Mouse (Mus musculus) mouse trophoblast stem cell (cell line): Measurements from ENCODE around the gene Appbp2.

Experiments
- in situ Hi-C, 2 experiments: fragments of 300-500 bp; cut with MseI, MboI; formaldehyde crosslinking; loops; 2 replicates in 1 of 2; 3 replicates in 1 of 2; pipeline ENCODE4 v1.15.1; 2025

Gene Appbp2

GRCm38 (mm10) chr11:85234990-85235841, at the start of gene Appbp2:
TSS of gene Appbp2 (minus strand) at chr11:85235130.
- in situ Hi-C loops: no loop called here

- in situ Hi-C loops: no loop called here
Observed at GRCm38 (mm10) chr11:85281219-85281878, 46.4 kb upstream of the Appbp2 start.

- in situ Hi-C loops: loop anchor here in 1 of 2 experiments (10.0 kb wide), 1 partner anchor 207 kb away; no protein-coding TSS in a partner anchor
Observed at GRCm38 (mm10) chr11:85278175-85278574, 43.2 kb upstream of the Appbp2 start.

- in situ Hi-C loops: loop anchor here in 1 of 2 experiments (10.0 kb wide), 1 partner anchor 207 kb away; no protein-coding TSS in a partner anchor
Observed at GRCm38 (mm10) chr11:85277609-85278008, 42.7 kb upstream of the Appbp2 start.

GRCm38 (mm10) chr11:85275151-85275550, 40.2 kb upstream of the Appbp2 start:
- in situ Hi-C loops: loop anchor here in 1 of 2 experiments (10.0 kb wide), 1 partner anchor 210 kb away; no protein-coding TSS in a partner anchor

- in situ Hi-C loops: loop anchor here in 1 of 2 experiments (5.0 to 10.0 kb wide), 2 partner anchors 39 to 212 kb away; partner anchors contain the start of gene Ppm1d
Observed at GRCm38 (mm10) chr11:85273299-85273698, 38.4 kb upstream of the Appbp2 start.

GRCm38 (mm10) chr11:85270631-85271030, 35.7 kb upstream of the Appbp2 start:
- in situ Hi-C loops: loop anchor here in 1 of 2 experiments (5.0 to 10.0 kb wide), 2 partner anchors 42 to 214 kb away; partner anchors contain the start of gene Ppm1d

GRCm38 (mm10) chr11:85267393-85267792, 32.5 kb upstream of the Appbp2 start:
- in situ Hi-C loops: no loop called here

- in situ Hi-C loops: loop anchor here in 1 of 2 experiments (5.0 kb wide), 1 partner anchor 82 kb away; no protein-coding TSS in a partner anchor
Observed at GRCm38 (mm10) chr11:85264635-85265034, 29.7 kb upstream of the Appbp2 start.

GRCm38 (mm10) chr11:85261192-85261591, 26.3 kb upstream of the Appbp2 start:
- in situ Hi-C loops: loop anchor here in 1 of 2 experiments (5.0 kb wide), 1 partner anchor 79 kb away; no protein-coding TSS in a partner anchor

GRCm38 (mm10) chr11:85258966-85259365, 24.0 kb upstream of the Appbp2 start:
- in situ Hi-C loops: no loop called here

- in situ Hi-C loops: no loop called here
Observed at GRCm38 (mm10) chr11:85255471-85256027, 20.6 kb upstream of the Appbp2 start.

GRCm38 (mm10) chr11:85253641-85254040, 18.7 kb upstream of the Appbp2 start:
- in situ Hi-C loops: no loop called here

GRCm38 (mm10) chr11:85253006-85253405, 18.1 kb upstream of the Appbp2 start:
- in situ Hi-C loops: no loop called here

GRCm38 (mm10) chr11:85251955-85252354, 17.0 kb upstream of the Appbp2 start:
- in situ Hi-C loops: no loop called here

GRCm38 (mm10) chr11:85250467-85250866, 15.5 kb upstream of the Appbp2 start:
- in situ Hi-C loops: no loop called here

GRCm38 (mm10) chr11:85249338-85249737, 14.4 kb upstream of the Appbp2 start:
- in situ Hi-C loops: no loop called here

- in situ Hi-C loops: no loop called here
Observed at GRCm38 (mm10) chr11:85248151-85248550, 13.2 kb upstream of the Appbp2 start.

GRCm38 (mm10) chr11:85241226-85241625, 6.3 kb upstream of the Appbp2 start:
- in situ Hi-C loops: no loop called here

GRCm38 (mm10) chr11:85240211-85240610, 5.3 kb upstream of the Appbp2 start:
- in situ Hi-C loops: no loop called here

GRCm38 (mm10) chr11:85234363-85234989, 454 bp downstream of the Appbp2 start:
- in situ Hi-C loops: no loop called here
